Mouse (Mus musculus): ENCODE measurements around the gene Cep170.

DNA sequence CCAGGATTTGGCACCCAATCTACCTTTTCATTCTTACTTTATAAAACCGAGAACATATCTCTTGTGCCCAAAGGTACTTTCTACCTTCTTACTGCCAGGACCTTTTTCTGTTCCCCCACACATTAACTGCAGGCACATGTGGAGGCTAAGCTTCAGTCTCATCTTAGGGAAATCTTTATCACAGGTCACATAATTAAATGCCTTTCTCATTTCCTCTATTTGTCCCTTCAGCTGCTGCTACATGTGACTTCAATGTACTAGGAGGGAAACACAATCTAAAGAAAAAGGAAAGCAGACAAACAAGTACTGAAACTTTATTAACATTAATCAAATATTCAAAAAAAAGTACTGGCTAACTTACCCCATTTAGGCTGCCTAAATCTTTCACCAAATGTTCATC, 21.7 kb downstream of the Cep170 start:
- TF ChIP-seq CTCF (IDR thresholded peaks at IDR 0.05; ENCODE audit: control insufficient read depth, insufficient read depth, low read length) (no peak), POLR2A (IDR thresholded peaks at IDR 0.05; ENCODE audit: borderline replicate concordance, control insufficient read depth, low read depth, low read length) (no peak)

Data from bone marrow, adult 2 months (tissue).